9 mouse cellular contexts compared by ENCODE assay signal in genomic region chr4:154177257-154177656, GRCm38 (mm10). TPM values are rescaled to one million over a fixed set of nuclear protein-coding genes. Genes with fewer than 3 reads are reported as not detected.
DNase-seq lines count a peak whose midpoint lies in the region; ATAC-seq and TF ChIP-seq lines count a peak whose summit lies in the region.
"Had no signal": no experiment of that assay in that cellular context is flagged by ENCODE, and none has a peak within 500 bp of the region (broad histone marks: within the 10 kb centered on the region; RNA-seq: fewer than 3 reads in every experiment).

No protein-coding gene starts in this region.

- peak; percentile 67 to 75 for DNase-seq in heart, adult 2 months
- peak; percentile 52 for DNase-seq in embryo, embryonic 9.5 days (ENCODE audit: extremely low spot score)
- no peak for DNase-seq in heart, postnatal 0 days (ENCODE audit: low spot score)
- DNase-seq in lung, postnatal 10 days: peak; percentile 81
- no peak for DNase-seq in thymus, postnatal 10 days (ENCODE audit: low spot score in 2 of 2)
- no peak for DNase-seq in forebrain, embryonic 14.5 days (ENCODE audit: low spot score)
- DNase-seq in cerebellum, adult 11-12 months: no peak

- intact Hi-C loops in heart, adult 2 months (cut with DNase I): no loop called here

- TF ChIP-seq EP300 in heart, adult 2 months (IDR thresholded peaks at IDR 0.05; ENCODE audit: insufficient read depth, low read depth, low read length): no peak
- TF ChIP-seq EP300 in heart, postnatal 0 days (IDR thresholded peaks at IDR 0.05; ENCODE audit: low read depth): no peak

- no peak overlapping the region for H3K9ac ChIP-seq in heart, adult 2 months (ENCODE audit: low read depth, low read length)
- no peak overlapping the region for H3K9ac ChIP-seq in heart, embryonic 11.5 days (ENCODE audit: low read depth, low read length)
- no peak overlapping the region for H3K9ac ChIP-seq in heart, postnatal 0 days (replicated peaks; ENCODE audit: low read depth, low read length)
- H3K9ac ChIP-seq in forebrain, embryonic 14.5 days (ENCODE audit: low read length): no peak overlapping the region

- no peaks in the 10 kb centered on the region for H3K36me3 ChIP-seq in heart, adult 2 months (ENCODE audit: control insufficient read depth, insufficient read depth, low read length)
- H3K36me3 ChIP-seq in heart, embryonic 11.5 days (ENCODE audit: control insufficient read depth, insufficient read depth, low read length): no peaks in the 10 kb centered on the region
- H3K36me3 ChIP-seq in heart, postnatal 0 days (replicated peaks; ENCODE audit: control insufficient read depth, insufficient read depth, low read length): no peaks in the 10 kb centered on the region
- no peaks in the 10 kb centered on the region for H3K36me3 ChIP-seq in forebrain, embryonic 14.5 days (ENCODE audit: control insufficient read depth, insufficient read depth, low read length)

- H3K4me2 ChIP-seq in heart, embryonic 11.5 days: no peak overlapping the region
- no peak overlapping the region for H3K4me2 ChIP-seq in heart, postnatal 0 days (ENCODE audit: low read depth, low read length)
- H3K4me2 ChIP-seq in forebrain, embryonic 14.5 days (ENCODE audit: low read length): no peak overlapping the region

- peaks cover 6% of the 10 kb centered on the region for H3K4me1 ChIP-seq in heart, adult 2 months (ENCODE audit: control insufficient read depth, insufficient read depth, low read length)
- H3K4me1 ChIP-seq in heart, embryonic 11.5 days (ENCODE audit: control insufficient read depth, insufficient read depth, low read length): peaks cover under 1% of the 10 kb centered on the region; the same call in 1 of the 2 replicates
- no peaks in the 10 kb centered on the region for H3K4me1 ChIP-seq in heart, postnatal 0 days (ENCODE audit: control insufficient read depth, insufficient read depth)
- no peaks in the 10 kb centered on the region for H3K4me1 ChIP-seq in forebrain, embryonic 14.5 days (ENCODE audit: control insufficient read depth, insufficient read depth, low read length)

- no peak overlapping the region for H3K4me3 ChIP-seq in heart, adult 2 months
- H3K4me3 ChIP-seq in heart, embryonic 11.5 days (ENCODE audit: low read depth, low read length): no peak overlapping the region
- no peak overlapping the region for H3K4me3 ChIP-seq in heart, postnatal 0 days (ENCODE audit: low read depth, low read length)
- no peak overlapping the region for H3K4me3 ChIP-seq in forebrain, embryonic 14.5 days (ENCODE audit: low read depth, low read length)

- TF ChIP-seq CTCF in heart, adult 2 months (IDR thresholded peaks at IDR 0.05): no peak
- TF ChIP-seq CTCF in heart, postnatal 0 days (IDR thresholded peaks at IDR 0.05; ENCODE audit: low read depth): no peak

- H3K9me3 ChIP-seq in heart, embryonic 11.5 days (replicated peaks; ENCODE audit: control insufficient read depth, low read length): no peaks in the 10 kb centered on the region
- H3K9me3 ChIP-seq in heart, postnatal 0 days (replicated peaks; ENCODE audit: control insufficient read depth, low read length): no peaks in the 10 kb centered on the region
- no peaks in the 10 kb centered on the region for H3K9me3 ChIP-seq in forebrain, embryonic 14.5 days (replicated peaks; ENCODE audit: control insufficient read depth, low read length)

- TF ChIP-seq POLR2A in heart, adult 2 months (IDR thresholded peaks at IDR 0.05; ENCODE audit: insufficient read depth, low read depth, low read length): no peak

- peak overlapping the region; percentile 7; the same call in 1 of the 2 replicates for H3K27ac ChIP-seq in heart, adult 2 months
- H3K27ac ChIP-seq in heart, embryonic 11.5 days (ENCODE audit: low read depth, low read length): no peak overlapping the region
- no peak overlapping the region for H3K27ac ChIP-seq in heart, postnatal 0 days (ENCODE audit: low read depth)
- no peak overlapping the region for H3K27ac ChIP-seq in forebrain, embryonic 14.5 days (ENCODE audit: low read depth, low read length)

- H3K27me3 ChIP-seq in heart, adult 2 months (ENCODE audit: control insufficient read depth, insufficient read depth, low read length): no peaks in the 10 kb centered on the region
- peaks cover 26% of the 10 kb centered on the region for H3K27me3 ChIP-seq in heart, embryonic 11.5 days (ENCODE audit: control insufficient read depth, insufficient read depth, low read length)
- H3K27me3 ChIP-seq in heart, postnatal 0 days (ENCODE audit: control insufficient read depth, insufficient read depth, low read length): peaks cover 14% of the 10 kb centered on the region
- H3K27me3 ChIP-seq in forebrain, embryonic 14.5 days (replicated peaks; ENCODE audit: control insufficient read depth, insufficient read depth, low read length): no peaks in the 10 kb centered on the region; the same call in 1 of the 2 replicates

- no peaks in the 10 kb centered on the region for H3K79me2 ChIP-seq in heart, adult 2 months (replicated peaks; ENCODE audit: control insufficient read depth, insufficient read depth, low read length)

- no peak for ATAC-seq in heart, embryonic 11.5 days (replicated peaks; ENCODE audit: insufficient number of reproducible peaks, low FRiP score, low TSS enrichment)
- peak; percentile 62 for ATAC-seq in heart, postnatal 0 days (ENCODE audit: insufficient read depth, low read depth)
- no peak for ATAC-seq in forebrain, embryonic 14.5 days
- ATAC-seq: hindbrain, embryonic 16.5 days had no signal

- WGBS in heart, adult 2 months: 45% methylated on average over 8 of the region's 8 CpGs
- 53% methylated on average over 8 of the region's 8 CpGs for WGBS in heart, embryonic 11.5 days (ENCODE audit: insufficient replicate concordance)
- WGBS in heart, postnatal 0 days: 42% methylated on average over 8 of the region's 8 CpGs
- WGBS in forebrain, embryonic 14.5 days: 82% methylated on average over 8 of the region's 8 CpGs

RNA-seq across cellular contexts. Expression of gene Megf6, which starts 6.7 kb away (rescaled TPM):
- total RNA-seq in heart, adult 2 months (2021): 1 to 10 TPM; 4.1 to 4.9 TPM
- polyA plus RNA-seq in heart, adult 2 months (2012; rRNA removed): 4.3 and 4.5 TPM in 2 replicates
- 8.6 and 8.8 TPM in 2 replicates for polyA plus RNA-seq in heart, embryonic 11.5 days (2014; fragmentation: Nextera tagmentation; extraction: Ambion mirVana)
- total RNA-seq in heart, postnatal 0 days (2014; rRNA removed; ENCODE audit: low replicate concordance): 53.3 and 79.8 TPM in 2 replicates
- 11.6 and 12.9 TPM in 2 replicates for polyA plus RNA-seq in heart, postnatal 0 days (2015; fragmentation: Nextera tagmentation; extraction: Ambion mirVana)
- polyA plus RNA-seq in forebrain, embryonic 14.5 days (2014; fragmentation: Nextera tagmentation; extraction: Ambion mirVana): 4.6 and 7.7 TPM in 2 replicates

RNA-seq across cellular contexts. Expression of gene Tprgl, which starts 16.8 kb away (rescaled TPM):
- total RNA-seq in heart, adult 2 months (2021): 100 to 1,000 TPM; 121 to 130 TPM
- 147 and 204 TPM in 2 replicates for polyA plus RNA-seq in heart, adult 2 months (2012; rRNA removed)
- 125 and 135 TPM in 2 replicates for polyA plus RNA-seq in heart, embryonic 11.5 days (2014; fragmentation: Nextera tagmentation; extraction: Ambion mirVana)
- 116 and 146 TPM in 2 replicates for total RNA-seq in heart, postnatal 0 days (2014; rRNA removed; ENCODE audit: low replicate concordance)
- 123 and 131 TPM in 2 replicates for polyA plus RNA-seq in heart, postnatal 0 days (2015; fragmentation: Nextera tagmentation; extraction: Ambion mirVana)
- polyA plus RNA-seq in forebrain, embryonic 14.5 days (2014; fragmentation: Nextera tagmentation; extraction: Ambion mirVana): 184 and 194 TPM in 2 replicates

RNA-seq across cellular contexts. Expression of gene Wrap73, which starts 35.1 kb away (rescaled TPM):
- total RNA-seq in heart, adult 2 months (2021): 10 to 100 TPM; 11.8 to 12.3 TPM
- 16.9 and 17.9 TPM in 2 replicates for polyA plus RNA-seq in heart, adult 2 months (2012; rRNA removed)
- polyA plus RNA-seq in heart, embryonic 11.5 days (2014; fragmentation: Nextera tagmentation; extraction: Ambion mirVana): 22.1 and 26.5 TPM in 2 replicates
- 18.5 and 24.0 TPM in 2 replicates for total RNA-seq in heart, postnatal 0 days (2014; rRNA removed; ENCODE audit: low replicate concordance)
- polyA plus RNA-seq in heart, postnatal 0 days (2015; fragmentation: Nextera tagmentation; extraction: Ambion mirVana): 14.3 and 16.6 TPM in 2 replicates
- 64.2 and 69.7 TPM in 2 replicates for polyA plus RNA-seq in forebrain, embryonic 14.5 days (2014; fragmentation: Nextera tagmentation; extraction: Ambion mirVana)

RNA-seq across cellular contexts. Expression of gene Trp73, which starts 37.2 kb away (rescaled TPM):
- not detected for total RNA-seq in heart, adult 2 months (2021)
- 0.39 TPM in 1 of 2 replicates, not detected in the other for polyA plus RNA-seq in heart, adult 2 months (2012; rRNA removed)
- polyA plus RNA-seq in heart, embryonic 11.5 days (2014; fragmentation: Nextera tagmentation; extraction: Ambion mirVana): not detected in 2 replicates
- total RNA-seq in heart, postnatal 0 days (2014; rRNA removed; ENCODE audit: low replicate concordance): not detected in 2 replicates
- 0.08 TPM in 1 of 2 replicates, not detected in the other for polyA plus RNA-seq in heart, postnatal 0 days (2015; fragmentation: Nextera tagmentation; extraction: Ambion mirVana)
- 4.6 and 5.4 TPM in 2 replicates for polyA plus RNA-seq in forebrain, embryonic 14.5 days (2014; fragmentation: Nextera tagmentation; extraction: Ambion mirVana)

Comparison
In these comparisons a context has a peak if more than half of its experiments do, and no peak if none do; other contexts are left out.
1. DNase-seq: peak in heart, adult 2 months (2 of 2), embryo, embryonic 9.5 days (single experiment) and lung, postnatal 10 days (single experiment); none in heart, postnatal 0 days (single experiment), thymus, postnatal 10 days (0 of 2), forebrain, embryonic 14.5 days (single experiment) and cerebellum, adult 11-12 months (single experiment).